Mouse (Mus musculus) MEL (cell line): ENCODE data around the gene She.
A peak's percentile ranks its signal among the peaks of the same experiment; 100 is the strongest.

Experiments
- CTCF ChIP-seq, 3 experiments: IDR thresholded peaks in 2 of 3; conservative IDR thresholded peaks in 1 of 3; 2 replicates each; pipeline ENCODE4 v1.5.1; 2011 to 2012; ENCODE audit warnings: low read length in 3 of 3, low read depth in 2 of 3, mild to moderate bottlenecking in 2 of 3, improper control_type of control experiment in 1 of 3, inconsistent platforms in 1 of 3, mixed read lengths in 1 of 3, moderate library complexity in 1 of 3; ENCODE audit not compliant: control insufficient read depth in 1 of 3, insufficient read depth in 1 of 3, poor library complexity in 1 of 3, severe bottlenecking in 1 of 3
- JUND ChIP-seq: IDR thresholded peaks from 2 replicates; pipeline ENCODE4 v1.6.1; 2011; ENCODE audit warnings: low read depth, mild to moderate bottlenecking, improper control_type of control experiment, low read length
- MAX ChIP-seq: IDR thresholded peaks from 2 replicates; pipeline ENCODE4 v1.6.1; 2011; ENCODE audit warnings: low read length, improper control_type of control experiment
- POLR2A ChIP-seq, 2 experiments: IDR thresholded peaks; 2 replicates each; pipeline ENCODE4 v1.6.1; 2011 to 2012; ENCODE audit warnings: low read length in 2 of 2, mild to moderate bottlenecking in 2 of 2, control low read depth in 1 of 2, improper control_type of control experiment in 1 of 2, low read depth in 1 of 2, moderate library complexity in 1 of 2; ENCODE audit not compliant: control insufficient read depth in 1 of 2, insufficient read depth in 1 of 2, poor library complexity in 1 of 2
- TAL1 ChIP-seq: IDR thresholded peaks from 2 replicates; pipeline ENCODE4 v1.6.1; 2012; ENCODE audit warnings: mild to moderate bottlenecking, inconsistent platforms, low read length, moderate library complexity, mixed read lengths

- TF ChIP-seq POLR2A (IDR thresholded peaks at IDR 0.05; ENCODE audit: control insufficient read depth in 1 of 2, insufficient read depth in 1 of 2, low read depth in 1 of 2, low read length in 2 of 2, poor library complexity in 1 of 2) (no peak), CTCF (IDR thresholded peaks at IDR 0.05 in 2 of 3, conservative IDR thresholded peaks at IDR 0.05 in 1 of 3; ENCODE audit: control insufficient read depth in 1 of 3, insufficient read depth in 1 of 3, low read depth in 2 of 3, low read length in 3 of 3, poor library complexity in 1 of 3, severe bottlenecking in 1 of 3) (peak; percentile 81 to 93 (median 85)), MAX (no peak), TAL1 (no peak), JUND (no peak)
Measured at GRCm38 (mm10) chr3:89817056-89817455, 14.1 kb upstream of the She start.
